Mouse (Mus musculus): ENCODE data around the gene Pard3. TPM values are rescaled to one million over a fixed set of nuclear protein-coding genes. Genes with fewer than 3 reads are reported as not detected.

Pard3 gene
- total RNA-seq, 2 experiments from 2014 or later = 16.4 to 21.6 TPM

- no peak for DNase-seq (ENCODE audit: low spot score in 2 of 2)
These were observed 266.8 kb downstream of the Pard3 start for GRCm38 (mm10) chr8:127330258-127331187.

GRCm38 (mm10) chr8:127331751-127332150 lies 268.1 kb downstream of the Pard3 start:
- peak; percentile 20 to 73 for DNase-seq (ENCODE audit: low spot score in 2 of 2)

- no peak for DNase-seq (ENCODE audit: low spot score in 2 of 2)
These were observed 271.5 kb downstream of the Pard3 start for GRCm38 (mm10) chr8:127335216-127335615.

GRCm38 (mm10) chr8:127338183-127338582 lies 274.5 kb downstream of the Pard3 start:
- no peak for DNase-seq (ENCODE audit: low spot score in 2 of 2)

- DNase-seq (ENCODE audit: low spot score in 2 of 2) = no peak
These were observed 277.4 kb downstream of the Pard3 start for GRCm38 (mm10) chr8:127341046-127341445.

GRCm38 (mm10) chr8:127343115-127343514 lies 279.4 kb downstream of the Pard3 start:
- no peak for DNase-seq (ENCODE audit: low spot score in 2 of 2)

GRCm38 (mm10) chr8:127344421-127344820 lies 280.7 kb downstream of the Pard3 start:
- no peak for DNase-seq (ENCODE audit: low spot score in 2 of 2)

GRCm38 (mm10) chr8:127345912-127346423 lies 282.3 kb downstream of the Pard3 start:
- DNase-seq (ENCODE audit: low spot score in 2 of 2) = no peak

GRCm38 (mm10) chr8:127347890-127348495 lies 284.3 kb downstream of the Pard3 start:
- DNase-seq (ENCODE audit: low spot score in 2 of 2) = peak in 1 of 2 experiments; percentile 9

- DNase-seq (ENCODE audit: low spot score in 2 of 2) = no peak
These were observed 298.1 kb downstream of the Pard3 start for GRCm38 (mm10) chr8:127361796-127362195.

- DNase-seq (ENCODE audit: low spot score in 2 of 2) = no peak
These were observed 304.7 kb downstream of the Pard3 start for GRCm38 (mm10) chr8:127368347-127368746.

GRCm38 (mm10) chr8:127371326-127371949 lies 307.7 kb downstream of the Pard3 start:
- no peak for DNase-seq (ENCODE audit: low spot score in 2 of 2)

GRCm38 (mm10) chr8:127377775-127378174 lies 314.1 kb downstream of the Pard3 start:
- DNase-seq (ENCODE audit: low spot score in 2 of 2) = no peak

GRCm38 (mm10) chr8:127378994-127379858 lies 315.5 kb downstream of the Pard3 start:
- DNase-seq (ENCODE audit: low spot score in 2 of 2) = peak in 1 of 2 experiments; percentile 15

- no peak for DNase-seq (ENCODE audit: low spot score in 2 of 2)
These were observed 317.6 kb downstream of the Pard3 start for GRCm38 (mm10) chr8:127381259-127381658.

- no peak for DNase-seq (ENCODE audit: low spot score in 2 of 2)
These were observed 329.0 kb downstream of the Pard3 start for GRCm38 (mm10) chr8:127392700-127393099.

GRCm38 (mm10) chr8:127395488-127395887 lies 331.8 kb downstream of the Pard3 start:
- DNase-seq (ENCODE audit: low spot score in 2 of 2) = no peak

GRCm38 (mm10) chr8:127405815-127406214 lies 342.1 kb downstream of the Pard3 start:
- no peak for DNase-seq (ENCODE audit: low spot score in 2 of 2)

GRCm38 (mm10) chr8:127410606-127411005 lies 346.9 kb downstream of the Pard3 start:
- DNase-seq (ENCODE audit: low spot score in 2 of 2) = no peak

- no peak for DNase-seq (ENCODE audit: low spot score in 2 of 2)
These were observed 347.6 kb downstream of the Pard3 start for GRCm38 (mm10) chr8:127411190-127411848.
